Mouse (Mus musculus) stomach, postnatal 0 days (tissue): ENCODE results near the gene Plekhg6.

Source experiments
- CTCF ChIP-seq: IDR thresholded peaks from 2 replicates; pipeline ENCODE4 v1.5.1; 2016; ENCODE audit warnings: antibody characterized with exemption, low read depth, mild to moderate bottlenecking, moderate library complexity
- EP300 ChIP-seq: optimal IDR thresholded peaks from 2 replicates; pipeline ENCODE3; 2016; ENCODE audit warnings: antibody characterized with exemption

DNA sequence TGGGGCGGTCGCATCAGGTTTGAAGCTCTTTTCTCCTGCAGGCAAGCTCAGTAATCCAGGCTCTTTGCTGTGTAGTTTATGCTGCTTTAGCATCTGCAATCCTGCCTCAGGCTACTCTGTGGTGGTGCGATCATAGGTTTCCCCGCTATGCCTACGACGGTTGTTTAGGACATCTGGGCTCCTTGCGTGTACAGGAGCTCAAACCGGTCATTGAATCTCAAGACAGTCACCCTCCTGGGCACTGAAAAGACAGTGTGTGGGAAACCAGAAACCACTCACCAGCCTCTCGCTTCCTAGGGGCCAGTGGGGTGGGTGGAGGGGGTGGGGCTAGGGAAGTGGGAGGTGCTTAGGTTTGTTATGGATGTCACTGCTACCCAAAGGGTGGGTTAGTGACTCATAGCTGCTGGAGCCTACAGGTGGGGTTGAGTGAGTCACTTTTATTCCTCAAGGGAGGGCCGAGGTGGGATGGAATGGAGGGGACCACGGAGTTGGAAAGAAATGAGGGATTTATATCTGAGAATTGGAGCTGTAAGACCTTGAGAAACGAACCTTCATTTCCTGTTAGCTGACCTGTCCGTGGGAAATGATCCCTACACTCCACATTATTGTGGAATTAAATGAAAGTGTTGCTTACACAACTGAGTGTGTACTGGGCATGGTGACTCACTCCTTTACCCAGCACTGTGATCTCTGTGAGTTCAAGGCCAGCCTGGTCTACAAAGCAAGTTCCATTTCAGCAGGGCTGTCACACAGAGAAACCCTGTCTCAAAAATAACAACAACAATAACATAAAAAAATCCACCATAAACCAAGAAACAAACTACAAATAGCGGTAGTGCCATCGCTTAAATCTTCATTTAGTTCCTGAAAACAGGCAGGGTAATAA lies 44.9 kb upstream of the Plekhg6 start:
- TF ChIP-seq EP300 = no peak
- TF ChIP-seq CTCF = no peak
